Mouse (Mus musculus) CH12F3 (cell line): ENCODE measurements around the gene Ano10.

ENCODE experiments used
- in situ Hi-C: fragments of 300-500 bp; cut with MboI; formaldehyde crosslinking; loops from 2 replicates; pipeline ENCODE4 v1.14.3; 2020; ENCODE audit warnings: low sequenced_read_pairs

Gene Ano10

DNA sequence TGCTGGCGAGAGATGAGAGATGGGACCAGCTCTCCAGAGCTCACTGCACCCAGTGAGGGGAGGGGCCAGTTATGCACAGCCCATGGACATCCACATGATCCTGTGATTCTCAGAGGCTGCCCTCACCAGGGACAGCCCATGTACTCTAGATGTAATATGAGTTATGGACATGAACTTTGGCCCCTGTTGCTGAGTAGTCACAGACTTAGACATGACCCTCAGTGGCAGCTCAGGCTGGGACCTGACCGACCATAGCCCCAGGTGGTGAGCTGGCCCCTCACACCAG lies 158.4 kb downstream of the Ano10 start:
- in situ Hi-C loops, result no loop called here

DNA sequence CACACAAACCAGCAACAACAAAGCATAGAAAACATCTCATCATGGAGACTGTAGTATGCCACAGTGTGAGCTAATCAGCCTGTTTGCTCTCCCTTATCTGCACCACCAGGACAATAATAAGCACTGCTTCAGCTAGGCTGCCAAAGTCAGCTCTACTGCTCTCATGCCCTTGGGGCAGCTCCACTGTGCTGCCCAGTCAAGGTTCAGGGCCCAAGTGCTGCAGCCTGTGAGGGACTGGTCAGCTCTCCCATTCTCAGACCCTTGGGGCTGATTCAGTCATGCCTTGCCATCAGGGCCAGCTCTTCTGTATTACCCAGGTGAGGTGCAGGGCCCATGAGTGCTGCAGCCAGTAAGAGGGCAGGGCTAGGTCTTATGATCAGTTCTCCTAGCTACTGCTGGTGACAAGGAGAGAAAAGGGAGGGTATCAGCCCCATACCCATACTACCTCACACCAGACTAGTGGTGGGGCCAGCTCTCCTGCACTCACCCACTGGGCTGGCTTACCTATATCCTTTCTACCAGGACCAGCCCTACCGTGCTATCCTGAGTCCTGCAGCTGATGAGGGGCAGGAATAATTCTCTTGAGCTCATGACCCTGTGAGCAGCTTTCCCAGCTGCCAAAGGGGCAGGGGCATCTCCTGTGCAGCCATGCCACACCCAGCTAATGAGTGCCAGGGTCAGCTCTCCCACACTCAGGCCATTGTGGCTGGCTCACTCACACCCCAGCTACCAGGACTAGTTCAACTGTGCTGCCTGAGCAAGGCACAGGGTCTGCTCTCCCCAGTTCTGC lies 158.9 kb downstream of the Ano10 start:
- in situ Hi-C loops, result no loop called here

DNA sequence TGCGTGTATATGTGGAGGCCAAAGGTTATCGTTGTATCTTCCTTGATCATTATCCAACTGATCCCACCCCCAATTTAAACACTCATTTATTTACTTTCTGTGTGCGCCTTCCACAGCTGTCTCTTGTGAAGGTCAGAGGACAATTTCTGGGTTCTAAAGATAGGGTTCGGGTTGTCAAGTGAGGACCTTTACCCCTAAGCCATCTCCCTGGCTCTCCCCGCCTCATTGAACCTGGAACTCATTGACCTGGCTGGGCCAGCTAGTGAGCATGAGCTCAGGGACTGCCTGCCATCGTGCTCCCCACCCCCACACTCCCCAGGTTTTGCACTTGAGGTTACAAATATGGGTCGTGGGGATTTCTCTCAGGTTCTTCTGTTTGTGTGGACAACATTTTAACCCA lies 162.1 kb downstream of the Ano10 start:
- in situ Hi-C loops, result no loop called here

DNA sequence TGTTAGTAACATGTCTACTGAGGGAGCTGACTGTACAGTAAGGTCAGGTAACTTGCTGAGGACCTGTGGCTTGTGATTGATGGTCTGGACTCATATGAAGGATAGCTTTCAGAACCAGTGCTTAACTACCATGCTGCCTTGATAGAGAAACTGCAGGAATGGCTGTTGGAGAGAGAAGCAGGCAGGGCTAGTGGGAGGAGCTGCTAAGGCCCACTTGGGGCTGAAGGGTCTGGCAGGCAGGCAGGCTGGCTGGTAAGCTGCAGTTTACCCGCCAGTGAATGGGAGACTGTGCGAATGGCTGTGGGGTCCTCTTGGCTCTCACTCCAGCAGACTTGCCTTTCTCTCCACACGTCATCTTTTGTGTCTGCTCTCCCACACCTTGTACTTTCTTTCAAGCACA lies 163.6 kb downstream of the Ano10 start:
- in situ Hi-C loops, result no loop called here

DNA sequence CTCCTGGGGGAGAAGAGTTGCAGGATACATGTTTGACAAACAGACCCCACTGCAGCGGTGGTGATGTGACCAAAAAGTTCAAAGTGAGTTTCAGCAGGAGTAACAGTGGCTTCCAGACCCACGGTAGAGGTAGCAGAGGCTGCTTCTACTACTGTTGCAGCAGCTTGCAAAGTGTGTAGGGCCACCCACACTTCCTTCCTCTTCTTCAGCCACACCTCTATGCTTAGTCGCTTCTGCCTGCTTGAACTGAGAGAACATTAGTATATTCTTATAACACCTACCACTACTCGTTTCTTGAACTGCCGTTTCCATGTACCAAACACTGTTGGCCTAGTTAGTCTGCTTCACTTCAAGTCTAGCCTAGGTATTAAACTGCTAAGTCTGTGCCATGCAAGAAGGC lies 165.5 kb downstream of the Ano10 start:
- in situ Hi-C loops, result no loop called here

DNA sequence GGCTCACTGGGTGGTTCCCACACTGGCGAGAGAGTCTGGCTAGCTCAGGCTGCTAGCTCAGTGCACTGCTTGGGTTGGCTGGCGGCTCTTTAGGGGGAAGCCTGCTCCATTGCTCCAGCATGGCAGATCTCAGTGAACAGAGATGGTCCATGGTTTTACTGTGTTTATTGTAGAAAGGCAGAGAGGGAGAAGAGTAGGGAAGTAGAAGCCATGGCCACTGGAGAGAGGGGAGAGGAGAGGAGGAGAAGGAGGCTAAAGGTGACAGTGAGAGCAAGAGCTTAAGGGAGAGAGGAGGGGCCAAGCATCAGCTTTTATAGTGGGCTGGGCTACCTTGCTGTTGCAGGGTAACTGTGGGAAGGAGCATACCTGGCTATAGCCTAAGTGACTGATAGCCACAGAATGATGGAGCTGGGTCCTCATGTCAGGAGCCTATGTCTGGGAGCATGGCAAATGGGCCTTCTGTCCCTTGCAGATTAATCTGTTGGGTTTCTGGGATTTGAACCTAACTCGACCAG lies 166.9 kb downstream of the Ano10 start:
- in situ Hi-C loops, result no loop called here

DNA sequence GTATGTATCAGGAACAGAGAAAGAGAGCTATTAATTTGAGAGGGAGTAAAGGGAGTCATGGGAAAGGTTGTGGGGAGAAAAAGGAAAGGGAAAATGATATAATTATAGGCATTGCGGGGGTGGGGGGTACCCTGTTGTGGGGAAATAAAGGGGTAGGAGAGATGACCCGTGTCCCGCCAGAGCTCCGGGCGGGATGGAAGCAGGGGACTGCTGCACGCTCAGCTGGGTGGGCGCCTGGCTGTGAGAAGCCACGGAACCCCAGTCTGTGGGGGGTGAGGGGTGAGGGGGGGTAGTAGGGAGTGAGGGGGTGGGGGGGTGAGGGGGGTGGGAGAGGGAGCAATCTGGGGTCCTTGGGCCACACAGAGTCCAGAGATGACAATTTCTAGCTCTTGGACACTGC lies 167.4 kb downstream of the Ano10 start:
- in situ Hi-C loops, result no loop called here
